ENCODE assay signal across 7 mouse cellular contexts in genomic region chr6:72361121-72361551, GRCm38 (mm10). TPM values are rescaled to one million over a fixed set of nuclear protein-coding genes. Genes with fewer than 3 reads are reported as not detected.
DNase-seq lines count a peak whose midpoint lies in the region; ATAC-seq and TF ChIP-seq lines count a peak whose summit lies in the region.

No protein-coding gene starts in this region.

- H3K36me3 ChIP-seq in CH12.LX (replicated peaks in 1 of 2; ENCODE audit: control insufficient read depth in 1 of 2, insufficient read depth in 1 of 2, low read length in 1 of 2) (peaks cover 37 to 51% of the 10 kb centered on the region in 2 experiments), ES-E14 (ENCODE audit: control insufficient read depth, insufficient read depth, low read length, poor library complexity, severe bottlenecking) (peaks cover 14% of the 10 kb centered on the region)
- H3K36me3 ChIP-seq in heart, embryonic 15.5 days, result peaks cover 18% of the 10 kb centered on the region; the same call in 1 of the 2 replicates
- H3K36me3 ChIP-seq in lung, embryonic 16.5 days (ENCODE audit: control insufficient read depth, insufficient read depth, low read length), result peaks cover 9% of the 10 kb centered on the region; the same call in 1 of the 2 replicates

- H3K27ac ChIP-seq in CH12.LX (ENCODE audit: insufficient read depth, low read depth), result no peak overlapping the region
- no peak overlapping the region for H3K27ac ChIP-seq in ES-E14 (ENCODE audit: insufficient read depth, low read depth, low read length, poor library complexity, severe bottlenecking)
- no peak overlapping the region for H3K27ac ChIP-seq in heart, embryonic 15.5 days
- H3K27ac ChIP-seq in lung, embryonic 16.5 days (ENCODE audit: low read length), result peak overlapping the region; percentile 8

- peak overlapping the region; percentile 45 for H3K4me2 ChIP-seq in CH12.LX (ENCODE audit: insufficient read depth, low read depth, poor library complexity, severe bottlenecking)
- H3K4me2 ChIP-seq in heart, embryonic 15.5 days, result peak overlapping the region; percentile 72
- peak overlapping the region; percentile 75 for H3K4me2 ChIP-seq in lung, embryonic 16.5 days (ENCODE audit: low read depth, low read length)

- ATAC-seq in heart, embryonic 15.5 days (replicated peaks; ENCODE audit: insufficient number of reproducible peaks, insufficient read depth, low FRiP score, low read depth), result no peak
- ATAC-seq in lung, embryonic 16.5 days (ENCODE audit: low read depth), result no peak

- peaks cover 15% of the 10 kb centered on the region for H3K79me2 ChIP-seq in CH12.LX (replicated peaks; ENCODE audit: control insufficient read depth, extremely low read depth, insufficient read depth, poor library complexity, severe bottlenecking)

- TF ChIP-seq CTCF in CH12.LX (conservative IDR thresholded peaks at IDR 0.05 in 1 of 2, IDR thresholded peaks at IDR 0.05 in 1 of 2; ENCODE audit: low read depth in 2 of 2, low read length in 2 of 2), result no peak

- H3K9ac ChIP-seq in CH12.LX (ENCODE audit: insufficient read depth, low read depth) (peak overlapping the region; percentile 90), ES-E14 (ENCODE audit: insufficient read depth, low read depth, low read length, poor library complexity, severe bottlenecking) (peak overlapping the region; percentile 95; the same call in 1 of the 2 replicates)
- no peak overlapping the region for H3K9ac ChIP-seq in heart, embryonic 15.5 days
- peak overlapping the region; percentile 62 for H3K9ac ChIP-seq in lung, embryonic 16.5 days (ENCODE audit: low read length)

- H3K4me1 ChIP-seq in CH12.LX (ENCODE audit: control insufficient read depth in 1 of 2, insufficient read depth in 2 of 2), result peaks cover 3 to 18% of the 10 kb centered on the region in 2 experiments; a peak in 3 of 4 replicates
- H3K4me1 ChIP-seq in ES-E14 (ENCODE audit: control insufficient read depth in 2 of 2, insufficient read depth in 2 of 2, low read length in 2 of 2, poor library complexity in 1 of 2), result peaks cover 0 to 2% of the 10 kb centered on the region in 2 experiments; a peak in 1 of 4 replicates
- H3K4me1 ChIP-seq in heart, embryonic 15.5 days (replicated peaks), result peaks cover 41% of the 10 kb centered on the region
- peaks cover 28% of the 10 kb centered on the region for H3K4me1 ChIP-seq in lung, embryonic 16.5 days (replicated peaks; ENCODE audit: control insufficient read depth, insufficient read depth, low read length)

- intact Hi-C loops in left cerebral cortex, postnatal 4 days (cut with DNase I), result no loop called here

- in situ Hi-C loops in CH12.LX (cut with MboI; ENCODE audit: low pct_ligation_motif_present, low pct_unique_long_range_greater_than_20kb, low sequenced_read_pairs) (no loop called here), ES-E14 (cut with MboI; ENCODE audit: low sequenced_read_pairs in 2 of 2, unreplicated experiment in 2 of 2) (no loop called here)

- no peaks in the 10 kb centered on the region for H3K27me3 ChIP-seq in CH12.LX (replicated peaks)
- H3K27me3 ChIP-seq in heart, embryonic 15.5 days, result no peaks in the 10 kb centered on the region
- no peaks in the 10 kb centered on the region for H3K27me3 ChIP-seq in lung, embryonic 16.5 days (ENCODE audit: control insufficient read depth, insufficient read depth, low read depth, low read length)

- H3K9me3 ChIP-seq in CH12.LX (replicated peaks; ENCODE audit: low read length), result no peaks in the 10 kb centered on the region
- no peaks in the 10 kb centered on the region for H3K9me3 ChIP-seq in ES-E14 (ENCODE audit: control insufficient read depth, insufficient read depth, low read depth, low read length)
- no peaks in the 10 kb centered on the region for H3K9me3 ChIP-seq in heart, embryonic 15.5 days (replicated peaks)
- no peaks in the 10 kb centered on the region for H3K9me3 ChIP-seq in lung, embryonic 16.5 days (ENCODE audit: control insufficient read depth, low read length)

- 16% methylated on average over 5 of the region's 5 CpGs for WGBS in heart, embryonic 15.5 days
- WGBS in lung, embryonic 16.5 days, result 29% methylated on average over 5 of the region's 5 CpGs

- TF ChIP-seq EP300 in CH12.LX (IDR thresholded peaks at IDR 0.05; ENCODE audit: low read length), result no peak

- TF ChIP-seq POLR2A in CH12.LX (IDR thresholded peaks at IDR 0.05; ENCODE audit: low read depth, low read length), result no peak

- DNase-seq in CH12.LX (ENCODE audit: extremely low read depth) (no peak), ES-E14 (ENCODE audit: low read depth, low spot score) (no peak)
- no peak for DNase-seq in embryo, embryonic 11 days
- no peak for DNase-seq in natural killer cell, adult 2 months (ENCODE audit: low spot score in 2 of 2)
- no peak for DNase-seq in left cerebral cortex, postnatal 4 days

- peak overlapping the region; percentile 79 to 98 (median 97) for H3K4me3 ChIP-seq in CH12.LX (replicated peaks in 1 of 3; ENCODE audit: low read depth in 2 of 3, low read length in 2 of 3, poor library complexity in 1 of 3)
- peak overlapping the region; percentile 19 to 92; a peak in 3 of 4 replicates for H3K4me3 ChIP-seq in ES-E14 (ENCODE audit: insufficient read depth in 1 of 2, low read depth in 1 of 2, low read length in 2 of 2, poor library complexity in 1 of 2, severe bottlenecking in 1 of 2)
- peak overlapping the region; percentile 80 for H3K4me3 ChIP-seq in heart, embryonic 15.5 days
- H3K4me3 ChIP-seq in lung, embryonic 16.5 days (ENCODE audit: low read length), result peak overlapping the region; percentile 74

- dilution Hi-C loops in CH12.LX (cut with MboI; ENCODE audit: extremely low pct_ligation_motif_present, extremely low pct_unique_long_range_greater_than_20kb, low sequenced_read_pairs), result no loop called here

- TF ChIP-seq RAD21 in CH12.LX (IDR thresholded peaks at IDR 0.05; ENCODE audit: low read depth, low read length), result no peak

TF ChIP-seq in CH12.LX, 34 proteins besides CTCF, POLR2A, EP300 and RAD21 (continues in another document):
- TF ChIP-seq MAX (IDR thresholded peaks at IDR 0.05; ENCODE audit: low read length) (no peak), UBTF (IDR thresholded peaks at IDR 0.05; ENCODE audit: low read depth, low read length) (no peak), HCFC1 (IDR thresholded peaks at IDR 0.05; ENCODE audit: low read depth, low read length) (no peak), CHD1 (IDR thresholded peaks at IDR 0.05; ENCODE audit: low read depth, low read length) (no peak), USF2 (conservative IDR thresholded peaks at IDR 0.05; ENCODE audit: low read depth, low read length) (no peak), BHLHE40 (IDR thresholded peaks at IDR 0.05; ENCODE audit: low read depth, low read length) (no peak), TCF12 (IDR thresholded peaks at IDR 0.05; ENCODE audit: low read depth, low read length) (no peak)

TF ChIP-seq in ES-E14, 5 proteins besides CTCF, POLR2A, EP300 and RAD21:
- no peak for TF ChIP-seq ZNF384 (IDR thresholded peaks at IDR 0.05; ENCODE audit: low read depth, low read length)
- no peak for TF ChIP-seq HCFC1 (IDR thresholded peaks at IDR 0.05; ENCODE audit: borderline replicate concordance, insufficient read depth, low read length)
- no peak for TF ChIP-seq ZC3H11A (IDR thresholded peaks at IDR 0.05; ENCODE audit: borderline replicate concordance, low read depth, low read length)
- no peak for TF ChIP-seq MAFK (IDR thresholded peaks at IDR 0.05; ENCODE audit: insufficient read depth, low read depth, low read length)
- no peak for TF ChIP-seq CHD2 (IDR thresholded peaks at IDR 0.05; ENCODE audit: low read depth, low read length)

RNA-seq across cellular contexts. Expression of gene Rnf181, which starts 5.6 kb away (rescaled TPM):
- 51.0 and 63.2 TPM in 2 replicates for total RNA-seq in CH12.LX (2012; rRNA removed)
- 64.0 and 83.2 TPM in 2 replicates for total RNA-seq in CH12.LX (2014; rRNA removed)
- 73.7 and 88.7 TPM in 2 replicates for polyA plus RNA-seq in CH12.LX (2012; ENCODE audit: insufficient read length, low read depth)
- 57.2 and 62.0 TPM in 2 replicates for total RNA-seq in ES-E14 (2012; rRNA removed)
- 76.8 and 86.0 TPM in 2 replicates for polyA plus RNA-seq in heart, embryonic 15.5 days (2015; fragmentation: Nextera tagmentation; extraction: Ambion mirVana)
- polyA plus RNA-seq in lung, embryonic 16.5 days (2015; fragmentation: Nextera tagmentation; extraction: Ambion mirVana), result 149 and 152 TPM in 2 replicates
- 10 to 100 TPM; 56.5 to 57.0 TPM for total RNA-seq in left cerebral cortex, postnatal 4 days (2021)

RNA-seq across cellular contexts. Expression of gene Tmem150a, which starts 5.9 kb away (rescaled TPM):
- total RNA-seq in CH12.LX (2012; rRNA removed), result 0.17 and 0.59 TPM in 2 replicates
- total RNA-seq in CH12.LX (2014; rRNA removed), result 0.24 TPM in 1 of 2 replicates, not detected in the other
- polyA plus RNA-seq in CH12.LX (2012; ENCODE audit: insufficient read length, low read depth), result 0.82 and 0.93 TPM in 2 replicates
- total RNA-seq in ES-E14 (2012; rRNA removed), result 21.2 and 26.1 TPM in 2 replicates
- 11.1 and 12.8 TPM in 2 replicates for polyA plus RNA-seq in heart, embryonic 15.5 days (2015; fragmentation: Nextera tagmentation; extraction: Ambion mirVana)
- polyA plus RNA-seq in lung, embryonic 16.5 days (2015; fragmentation: Nextera tagmentation; extraction: Ambion mirVana), result 15.8 and 16.8 TPM in 2 replicates
- total RNA-seq in left cerebral cortex, postnatal 4 days (2021), result 10 to 100 TPM; 28.5 to 32.2 TPM

RNA-seq across cellular contexts. Expression of gene 0610030E20Rik, which starts 14.0 kb away (rescaled TPM):
- total RNA-seq in CH12.LX (2012; rRNA removed) (9.9 and 11.7 TPM in 2 replicates), CH12.LX (2014; rRNA removed) (7.2 and 7.7 TPM in 2 replicates), ES-E14 (2012; rRNA removed) (7.7 TPM in 2 replicates)
- 16.9 and 17.0 TPM in 2 replicates for polyA plus RNA-seq in CH12.LX (2012; ENCODE audit: insufficient read length, low read depth)
- polyA plus RNA-seq in heart, embryonic 15.5 days (2015; fragmentation: Nextera tagmentation; extraction: Ambion mirVana), result 15.6 and 20.0 TPM in 2 replicates
- polyA plus RNA-seq in lung, embryonic 16.5 days (2015; fragmentation: Nextera tagmentation; extraction: Ambion mirVana), result 31.6 and 33.2 TPM in 2 replicates
- 10 to 100 TPM; 17.2 to 19.3 TPM for total RNA-seq in left cerebral cortex, postnatal 4 days (2021)

RNA-seq across cellular contexts. Expression of gene Usp39, which starts 16.2 kb away (rescaled TPM):
- total RNA-seq in CH12.LX (2012; rRNA removed) (74.5 and 90.9 TPM in 2 replicates), CH12.LX (2014; rRNA removed) (138 TPM in 2 replicates), ES-E14 (2012; rRNA removed) (62.6 and 76.9 TPM in 2 replicates)
- 72.8 and 88.2 TPM in 2 replicates for polyA plus RNA-seq in CH12.LX (2012; ENCODE audit: insufficient read length, low read depth)
- 25.3 and 28.0 TPM in 2 replicates for polyA plus RNA-seq in heart, embryonic 15.5 days (2015; fragmentation: Nextera tagmentation; extraction: Ambion mirVana)
- polyA plus RNA-seq in lung, embryonic 16.5 days (2015; fragmentation: Nextera tagmentation; extraction: Ambion mirVana), result 36.7 and 39.2 TPM in 2 replicates
- total RNA-seq in left cerebral cortex, postnatal 4 days (2021), result 10 to 100 TPM; 36.2 to 37.1 TPM

RNA-seq across cellular contexts. Expression of gene Vamp5, which starts 19.1 kb away (rescaled TPM):
- total RNA-seq in CH12.LX (2012; rRNA removed) (1.5 and 2.5 TPM in 2 replicates), CH12.LX (2014; rRNA removed) (0.50 and 0.59 TPM in 2 replicates), ES-E14 (2012; rRNA removed) (1.0 and 1.2 TPM in 2 replicates)
- 0.90 and 2.2 TPM in 2 replicates for polyA plus RNA-seq in CH12.LX (2012; ENCODE audit: insufficient read length, low read depth)
- 43.2 and 46.1 TPM in 2 replicates for polyA plus RNA-seq in heart, embryonic 15.5 days (2015; fragmentation: Nextera tagmentation; extraction: Ambion mirVana)
- 43.0 and 46.3 TPM in 2 replicates for polyA plus RNA-seq in lung, embryonic 16.5 days (2015; fragmentation: Nextera tagmentation; extraction: Ambion mirVana)
- total RNA-seq in left cerebral cortex, postnatal 4 days (2021), result 1 to 10 TPM; 5.9 to 8.4 TPM

Comparison
In these comparisons a context has a peak if more than half of its experiments do, and no peak if none do; other contexts are left out.
1. RNA of gene Tmem150a, which starts 5.9 kb away (total RNA-seq): 28.5 to 32.2 TPM in left cerebral cortex, postnatal 4 days and 21.2 to 26.1 TPM in ES-E14; 0.17 to 0.59 TPM in CH12.LX; every median in the first group is over 10 times any median in the second.
2. Peak in every context shown above with its lines, with median percentiles within 50 percentile points of each other: H3K4me2 ChIP-seq and H3K4me3 ChIP-seq.